Mouse (Mus musculus): ENCODE data around the gene Pdzrn3.

- TF ChIP-seq CTCF (IDR thresholded peaks at IDR 0.05; ENCODE audit: borderline replicate concordance, extremely low read depth, insufficient read depth, insufficient read length) (no peak), POLR2A (IDR thresholded peaks at IDR 0.05; ENCODE audit: borderline replicate concordance, extremely low read depth, insufficient read depth, insufficient read length, poor library complexity, severe bottlenecking) (no peak)
These were observed 19.0 kb upstream of the Pdzrn3 start for GRCm38 (mm10) chr6:101396711-101397110.

Measured in brain, embryonic 14.5 days (tissue).